Mouse (Mus musculus) Patski (cell line): ENCODE measurements around the gene Hist1h4k. TPM values are rescaled to one million over a fixed set of nuclear protein-coding genes. Genes with fewer than 3 reads are reported as not detected.
"Not testable (repeated sequence)": the region's sequence is repeated elsewhere in the genome, so short reads cannot be mapped to it uniquely, and the experiment has no call there.

ENCODE experiments used
- ATAC-seq: fragments of 100-300 bp; one replicate; pipeline ENCODE4 v1.8.0; 2021
- CTCF ChIA-PET: fragments of 350-600 bp; sonication (Branson Sonifier 250); formaldehyde crosslinking; loops from one replicate; lab custom pipeline; 2022; ENCODE audit warnings: inconsistent platforms; lab: Charles Lee
- POLR2A ChIA-PET: fragments of 350-600 bp; sonication (Branson Sonifier 250); formaldehyde crosslinking; loops from one replicate; lab custom pipeline; 2022; ENCODE audit warnings: antibody characterized with exemption, inconsistent platforms; lab: Charles Lee
- DNase-seq: peaks from one replicate; pipeline ENCODE4 v3.0.0-alpha.2; 2011; ENCODE audit warnings: low read depth, low spot score
- H3K27me3 ChIP-seq: fragments of 371-371 bp; one replicate; pipeline ENCODE4 v1.5.1; 2021
- CTCF ChIP-seq: fragments of 100-300 bp; IDR thresholded peaks from one replicate; pipeline ENCODE4 v1.5.1; 2021
- in situ Hi-C: fragments of 300-500 bp; cut with MboI; formaldehyde crosslinking; loops from 3 replicates; pipeline ENCODE4 v1.11.1; 2018; ENCODE audit warnings: low pct_unique_long_range_greater_than_20kb, mixed read lengths
- polyA plus RNA-seq: library from polyadenylated mRNA; unstranded; gene quantifications from one replicate; pipeline ENCODE4 v1.2.3, GENCODE M21; 2021

Gene Hist1h4k
- 6.5 TPM for polyA plus RNA-seq

DNA sequence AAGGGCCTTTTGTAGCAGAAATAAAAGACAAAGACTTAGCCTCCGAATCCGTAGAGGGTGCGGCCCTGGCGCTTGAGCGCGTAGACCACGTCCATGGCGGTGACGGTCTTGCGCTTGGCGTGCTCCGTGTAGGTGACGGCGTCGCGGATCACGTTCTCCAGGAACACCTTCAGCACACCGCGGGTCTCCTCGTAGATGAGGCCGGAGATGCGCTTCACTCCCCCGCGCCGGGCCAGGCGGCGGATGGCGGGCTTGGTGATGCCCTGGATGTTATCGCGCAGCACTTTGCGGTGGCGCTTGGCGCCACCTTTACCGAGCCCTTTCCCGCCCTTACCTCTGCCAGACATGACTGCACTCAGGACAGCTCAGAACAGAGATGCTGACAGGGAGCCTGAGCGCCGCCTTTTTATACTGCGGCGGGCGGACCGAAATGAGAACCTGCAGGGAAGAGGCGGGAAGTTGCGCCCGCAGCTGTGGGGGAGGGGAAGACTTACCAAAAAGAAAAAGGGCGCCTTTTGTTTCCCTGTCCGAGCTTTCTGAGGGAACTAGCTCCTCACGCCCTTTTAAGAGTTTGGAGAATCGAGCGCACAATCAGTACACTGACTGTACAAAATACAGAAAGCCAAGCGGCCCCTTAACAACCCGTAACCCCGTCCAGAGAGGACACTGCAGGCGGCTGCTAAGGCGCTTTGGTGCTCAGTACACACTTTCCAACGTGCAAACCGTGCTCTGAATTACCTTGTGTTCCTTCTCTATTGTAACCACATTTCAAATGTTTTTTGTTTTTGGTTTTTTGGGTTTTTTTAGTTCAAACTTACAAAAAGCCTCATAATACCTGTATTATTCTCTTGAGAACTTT is at the start of gene Hist1h4k:
Gene Hist1h4k, minus strand, starts transcription at position 347 of the 859 bp plus-strand sequence.
- POLR2A ChIA-PET = interaction anchor here (0.7 to 2.2 kb wide), 2 partner anchors 15 kb away, joined by 3 to 5 read pairs; partner anchors contain the start of gene Hist1h4j
- ATAC-seq (peak; percentile 81), DNase-seq (peak; percentile 33)
- CTCF ChIA-PET = interaction anchor here (2.0 kb wide), 1 partner anchor 12 kb away, joined by 5 read pairs; no protein-coding TSS in a partner anchor
- in situ Hi-C loops, H3K27me3 ChIP-seq: not testable (repeated sequence)

DNA sequence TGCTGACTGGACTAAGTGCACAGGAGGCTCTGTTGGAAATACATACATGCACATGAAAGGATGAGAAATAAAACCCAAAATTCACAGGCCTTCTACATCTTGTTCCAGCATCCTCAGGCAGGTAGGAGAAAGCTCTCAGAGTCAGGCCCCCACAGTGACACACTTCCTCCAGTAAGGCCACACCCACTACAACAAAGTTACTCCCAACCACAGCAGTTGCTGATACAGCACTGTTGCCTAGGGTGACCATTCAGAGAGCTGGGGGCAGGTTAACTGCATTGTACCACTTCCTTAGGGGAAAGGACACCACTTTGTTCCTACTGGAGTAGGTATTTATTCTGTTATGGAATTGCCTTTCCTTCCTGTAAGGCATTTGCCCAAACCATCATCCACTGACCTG is 46.9 kb upstream of the Hist1h4k start:
- in situ Hi-C loops = loop anchor here (25.0 kb wide), 1 partner anchor 1965 kb away; the partner anchor contains the start of genes Hist1h1a, Hist1h2ab, Hist1h3a and Hist1h3b
- ATAC-seq = peak; percentile 26
- CTCF ChIA-PET, H3K27me3 ChIP-seq, POLR2A ChIA-PET, DNase-seq: not testable (repeated sequence)

DNA sequence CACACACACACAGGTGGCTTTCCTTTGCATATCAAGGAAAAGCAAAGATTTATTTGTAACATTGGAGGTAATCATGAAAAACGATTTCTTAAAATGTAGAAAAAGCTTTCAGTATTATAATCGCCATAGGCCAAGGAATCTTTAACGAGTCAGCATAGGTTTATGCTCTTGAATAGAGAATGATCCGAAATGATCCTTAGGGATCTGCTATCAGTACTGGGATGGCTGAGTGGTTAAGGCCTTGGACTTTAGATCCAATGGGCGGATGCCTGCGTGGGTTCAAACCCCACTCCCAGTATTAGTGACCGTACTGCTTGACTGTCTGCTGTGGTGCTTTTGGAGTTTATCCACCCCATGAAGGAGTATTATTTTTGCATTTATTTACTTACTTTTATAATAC is 45.3 kb upstream of the Hist1h4k start:
- ChIA-PET CTCF (no interaction called here), POLR2A (no interaction called here)
- DNase-seq (no peak), ATAC-seq (no peak)
- no peak for TF ChIP-seq CTCF
- H3K27me3 ChIP-seq = no peaks in the 10 kb centered on the region
- in situ Hi-C loops = loop anchor here (25.0 kb wide), 1 partner anchor 1967 kb away; the partner anchor contains the start of genes Hist1h1a, Hist1h2ab, Hist1h3a and Hist1h3b

GRCm38 (mm10) chr13:21790601-21791283 is 40.4 kb upstream of the Hist1h4k start:
- no peaks in the 10 kb centered on the region for H3K27me3 ChIP-seq
- ChIA-PET POLR2A (no interaction called here), CTCF (no interaction called here)

DNA sequence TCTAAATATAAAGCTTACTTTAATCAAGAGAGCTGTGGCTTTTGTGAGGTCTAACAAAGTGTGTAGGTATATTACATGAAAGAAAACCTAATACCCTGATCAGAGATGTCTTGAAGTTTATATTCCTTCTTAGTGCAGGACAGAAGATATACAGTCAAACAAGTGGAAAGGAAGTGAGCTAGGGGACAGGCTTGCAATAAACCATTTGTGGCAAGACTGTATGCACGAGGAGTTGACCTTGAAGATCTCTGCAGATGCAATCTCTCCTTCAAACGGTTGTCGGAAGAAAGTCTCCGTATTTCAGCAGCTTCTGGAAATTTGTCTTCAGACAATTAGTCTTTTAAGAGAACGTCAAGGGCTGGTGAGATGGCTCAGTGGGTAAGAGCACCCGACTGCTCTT is 39.6 kb upstream of the Hist1h4k start:
- no peaks in the 10 kb centered on the region for H3K27me3 ChIP-seq
- in situ Hi-C loops = loop anchor here (25.0 kb wide), 1 partner anchor 1972 kb away; the partner anchor contains the start of genes Hist1h1a, Hist1h2ab, Hist1h3a and Hist1h3b
- ATAC-seq = no peak
- no peak for TF ChIP-seq CTCF
- ChIA-PET CTCF (no interaction called here), POLR2A (no interaction called here)
- no peak for DNase-seq

More at GRCm38 (mm10) chr13:21790601-21791283, 40.4 kb upstream of the Hist1h4k start:
- ATAC-seq = no peak
- no peak for DNase-seq
- in situ Hi-C loops = loop anchor here (25.0 kb wide), 1 partner anchor 1972 kb away; the partner anchor contains the start of genes Hist1h1a, Hist1h2ab, Hist1h3a and Hist1h3b
- TF ChIP-seq CTCF = no peak

DNA sequence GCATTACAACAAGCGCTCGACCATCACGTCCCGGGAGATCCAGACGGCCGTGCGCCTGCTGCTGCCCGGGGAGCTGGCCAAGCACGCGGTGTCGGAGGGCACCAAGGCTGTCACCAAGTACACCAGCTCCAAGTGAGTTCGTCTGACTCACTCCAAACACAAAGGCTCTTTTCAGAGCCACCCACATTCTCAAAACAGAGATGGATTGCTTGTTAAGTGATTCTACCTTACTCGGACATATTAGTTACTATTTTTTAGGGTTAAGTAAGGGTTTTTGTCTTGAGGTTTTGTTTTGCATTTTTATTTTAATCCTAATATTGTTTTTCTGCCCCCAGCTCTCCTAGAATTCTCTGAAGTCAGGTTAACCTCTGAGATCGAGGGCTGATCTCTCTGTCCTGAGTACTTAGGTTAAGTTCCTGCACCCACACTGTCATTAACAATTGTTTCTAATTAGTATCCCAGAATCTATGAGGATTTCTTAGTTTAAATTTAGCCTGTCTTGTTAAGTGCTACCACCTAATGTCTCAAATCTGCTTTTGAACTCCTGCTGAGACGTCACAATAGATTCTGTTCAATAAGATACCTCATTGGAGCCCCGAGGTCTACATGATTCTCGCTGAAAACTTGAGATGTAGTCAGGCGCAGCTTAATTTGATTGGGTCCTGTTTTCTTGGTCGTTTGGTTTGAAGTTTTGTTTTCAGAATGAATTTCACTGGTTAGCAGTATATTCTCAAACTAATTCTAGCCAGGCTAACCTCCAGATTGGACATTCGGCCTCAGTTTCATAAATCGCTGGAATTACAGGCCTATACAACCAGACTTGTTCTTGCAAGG is 37.7 kb upstream of the Hist1h4k start:
- DNase-seq (no peak), ATAC-seq (peak; percentile 18)
- ChIA-PET CTCF (no interaction called here), POLR2A (interaction anchor here (1.1 kb wide), 1 partner anchor 1754 kb away, joined by 3 read pairs; no protein-coding TSS in a partner anchor)
- H3K27me3 ChIP-seq = no peaks in the 10 kb centered on the region
- no peak for TF ChIP-seq CTCF
- in situ Hi-C loops = loop anchor here (25.0 kb wide), 1 partner anchor 1974 kb away; the partner anchor contains the start of genes Hist1h1a, Hist1h2ab, Hist1h3a and Hist1h3b

GRCm38 (mm10) chr13:21786899-21787629 is 36.8 kb upstream of the Hist1h4k start, which contains the start of the genes Hist1h2an and Hist1h2bp:
TSS of gene Hist1h2an (minus strand) at chr13:21787218.
TSS of gene Hist1h2bp (plus strand) at chr13:21787461.
- H3K27me3 ChIP-seq, CTCF ChIA-PET: not testable (repeated sequence)

DNA sequence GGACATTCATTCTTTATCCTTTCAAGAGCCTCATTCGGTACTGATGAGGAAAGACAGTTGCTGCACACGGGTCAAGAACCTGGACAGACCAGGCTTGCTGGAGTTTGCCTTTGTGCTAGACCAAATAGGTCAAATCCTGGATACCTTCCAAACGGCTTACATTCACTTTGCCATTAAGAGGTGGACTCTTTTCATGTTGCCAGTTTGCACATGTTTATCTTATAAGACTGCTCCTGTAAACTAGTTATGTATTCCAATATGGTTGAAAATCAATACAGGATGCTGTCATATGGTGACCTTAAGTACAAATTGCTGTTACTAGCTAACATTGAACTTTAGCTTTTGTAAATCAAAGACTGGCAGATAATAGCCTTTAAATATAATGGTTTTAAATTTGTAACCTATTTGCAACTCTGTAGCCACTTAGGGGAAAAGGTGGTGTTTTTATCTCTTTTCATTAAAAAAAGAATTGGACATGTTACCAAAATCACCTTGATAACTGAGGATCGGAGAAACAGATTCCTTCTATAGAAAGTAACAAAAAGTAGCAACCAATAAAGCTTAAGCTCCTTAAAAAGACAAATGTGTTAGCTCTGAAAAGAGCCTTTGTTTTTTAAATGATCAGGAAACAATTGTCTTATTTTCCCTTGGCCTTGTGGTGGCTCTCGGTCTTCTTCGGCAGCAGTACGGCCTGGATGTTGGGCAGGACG is 36.0 kb upstream of the Hist1h4k start:
- in situ Hi-C loops = loop anchor here (25.0 kb wide), 1 partner anchor 1976 kb away; the partner anchor contains the start of genes Hist1h1a, Hist1h2ab, Hist1h3a and Hist1h3b
- DNase-seq = no peak
- POLR2A ChIA-PET = no interaction called here
- CTCF ChIA-PET = no interaction called here
- ATAC-seq = no peak
- H3K27me3 ChIP-seq = no peaks in the 10 kb centered on the region
- TF ChIP-seq CTCF = no peak

More at GRCm38 (mm10) chr13:21786899-21787629, 36.8 kb upstream of the Hist1h4k start, which contains the start of the genes Hist1h2an and Hist1h2bp:
- DNase-seq (peak; percentile 99), ATAC-seq (peak; percentile 91)
- in situ Hi-C loops = loop anchor here (25.0 kb wide), 1 partner anchor 1975 kb away; the partner anchor contains the start of genes Hist1h1a, Hist1h2ab, Hist1h3a and Hist1h3b
- POLR2A ChIA-PET = interaction anchor here (1.1 kb wide), 1 partner anchor 1754 kb away, joined by 3 read pairs; no protein-coding TSS in a partner anchor
